Mouse (Mus musculus): ENCODE measurements around the gene Tnfrsf22.
"Not testable (repeated sequence)": the region's sequence is repeated elsewhere in the genome, so short reads cannot be mapped to it uniquely, and the experiment has no call there.

The Tnfrsf22 gene

GRCm38 (mm10) chr7:143649034-143649768, at the start of gene Tnfrsf22:
TSS of gene Tnfrsf22 (minus strand) at chr7:143649661.
- peak; percentile 43 to 56 for DNase-seq

GRCm38 (mm10) chr7:143696140-143696539, 46.7 kb upstream of the Tnfrsf22 start:
- DNase-seq, result no peak

GRCm38 (mm10) chr7:143694550-143694949, 45.1 kb upstream of the Tnfrsf22 start:
- no peak for DNase-seq

- no peak for DNase-seq
Measured at GRCm38 (mm10) chr7:143692746-143693510, 43.5 kb upstream of the Tnfrsf22 start.

GRCm38 (mm10) chr7:143691909-143692308, 42.4 kb upstream of the Tnfrsf22 start:
- DNase-seq, result no peak

GRCm38 (mm10) chr7:143691181-143691580, 41.7 kb upstream of the Tnfrsf22 start:
- DNase-seq, result no peak

GRCm38 (mm10) chr7:143689946-143690345, 40.5 kb upstream of the Tnfrsf22 start:
- no peak for DNase-seq

- DNase-seq, result no peak
Measured at GRCm38 (mm10) chr7:143689481-143689880, 40.0 kb upstream of the Tnfrsf22 start.

- not testable (repeated sequence) for DNase-seq
Measured at GRCm38 (mm10) chr7:143686676-143687075, 37.2 kb upstream of the Tnfrsf22 start.

- not testable (repeated sequence) for DNase-seq
Measured at GRCm38 (mm10) chr7:143686191-143686590, 36.7 kb upstream of the Tnfrsf22 start.

- DNase-seq, result peak; percentile 14 to 31
Measured at GRCm38 (mm10) chr7:143685359-143686067, 36.1 kb upstream of the Tnfrsf22 start, which contains the start of gene Tnfrsf23. TSS of gene Tnfrsf23 (minus strand) at chr7:143685872.

- DNase-seq, result not testable (repeated sequence)
Measured at GRCm38 (mm10) chr7:143684569-143684968, 35.1 kb upstream of the Tnfrsf22 start.

- no peak for DNase-seq
Measured at GRCm38 (mm10) chr7:143681566-143681965, 32.1 kb upstream of the Tnfrsf22 start.

GRCm38 (mm10) chr7:143680836-143681235, 31.4 kb upstream of the Tnfrsf22 start:
- DNase-seq, result not testable (repeated sequence)

GRCm38 (mm10) chr7:143679650-143680049, 30.2 kb upstream of the Tnfrsf22 start:
- not testable (repeated sequence) for DNase-seq

- DNase-seq, result no peak
Measured at GRCm38 (mm10) chr7:143666427-143667311, 17.2 kb upstream of the Tnfrsf22 start.

- DNase-seq, result no peak
Measured at GRCm38 (mm10) chr7:143663470-143663869, 14.0 kb upstream of the Tnfrsf22 start.

- DNase-seq, result no peak
Measured at GRCm38 (mm10) chr7:143660797-143661196, 11.3 kb upstream of the Tnfrsf22 start.

GRCm38 (mm10) chr7:143649769-143650346, 397 bp upstream of the Tnfrsf22 start:
- not testable (repeated sequence) for DNase-seq

- not testable (repeated sequence) for DNase-seq
Measured at GRCm38 (mm10) chr7:143643949-143644348, 5.5 kb downstream of the Tnfrsf22 start.

- DNase-seq, result no peak
Measured at GRCm38 (mm10) chr7:143636674-143637073, 12.8 kb downstream of the Tnfrsf22 start.

- no peak for DNase-seq
Measured at GRCm38 (mm10) chr7:143631503-143631902, 18.0 kb downstream of the Tnfrsf22 start.

Data from cerebellum, adult 18-20 months (tissue).